Mouse (Mus musculus) cerebellum, postnatal 25 days (tissue): ENCODE measurements at regions not wholly inside any gene's neighbourhood (a gene's known extent, or its start where the extent isn't known, plus 50 kb on each side); places are given as distances from the start of the nearest gene placed in this dataset.
A peak's percentile ranks its signal among the peaks of the same experiment; 100 is the strongest.

Source experiments
- DNase-seq, 2 experiments: peaks; one replicate each; pipeline ENCODE4 v3.0.0; 2021; ENCODE audit warnings: mixed read lengths in 2 of 2

DNA sequence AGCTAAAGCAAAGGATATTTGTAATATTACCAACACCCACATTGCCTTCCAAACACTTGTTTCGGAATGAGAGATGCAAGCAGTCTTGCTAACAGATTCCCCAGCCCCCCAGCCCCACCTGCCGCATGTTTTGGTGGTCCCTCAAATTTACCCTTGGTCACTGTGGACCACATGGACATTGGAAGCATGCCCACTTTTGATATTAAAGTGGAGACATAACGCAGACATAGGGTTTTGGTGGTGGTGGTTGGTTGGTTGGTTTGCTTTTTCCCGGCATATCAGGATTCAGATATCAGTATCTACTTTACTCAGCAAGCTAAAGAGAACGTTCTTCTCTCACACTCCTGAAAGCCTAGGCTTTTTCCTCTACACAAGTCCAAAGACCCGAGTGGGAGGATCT is 381.3 kb downstream of the Zfp536 start:
- DNase-seq: no peak

GRCm38 (mm10) chr7:37392604-37393003 is 380.8 kb downstream of the Zfp536 start:
- peak; percentile 75 to 81 for DNase-seq

- DNase-seq: peak; percentile 61 to 62
These were observed 380.4 kb downstream of the Zfp536 start for GRCm38 (mm10) chr7:37393071-37393470.

DNA sequence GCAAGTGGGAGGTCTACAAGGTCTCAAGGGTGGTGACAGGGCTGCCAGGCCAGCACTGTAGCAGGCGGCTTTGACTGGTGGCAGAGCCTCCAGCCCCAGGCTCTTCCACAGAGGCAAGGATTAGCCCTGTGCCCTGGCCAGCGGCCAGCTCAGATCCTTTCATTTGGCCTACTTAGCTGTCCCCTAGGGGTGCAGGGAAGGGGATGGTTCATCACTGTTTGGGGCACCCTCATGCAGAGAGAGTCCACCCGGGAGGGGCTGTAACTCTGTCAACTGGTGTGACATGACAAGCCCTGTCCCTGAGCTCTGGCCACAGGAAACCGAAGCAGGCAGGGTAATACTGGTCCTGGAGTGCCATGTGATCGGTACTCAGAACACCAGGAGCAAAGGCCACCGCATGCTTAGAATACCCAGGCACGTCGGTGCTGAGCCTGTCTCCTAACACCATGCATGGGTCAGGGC is 378.4 kb downstream of the Zfp536 start:
- peak; percentile 67 to 77 for DNase-seq

GRCm38 (mm10) chr7:37395881-37396513 is 377.4 kb downstream of the Zfp536 start:
- peak; percentile 37 to 41 for DNase-seq

DNA sequence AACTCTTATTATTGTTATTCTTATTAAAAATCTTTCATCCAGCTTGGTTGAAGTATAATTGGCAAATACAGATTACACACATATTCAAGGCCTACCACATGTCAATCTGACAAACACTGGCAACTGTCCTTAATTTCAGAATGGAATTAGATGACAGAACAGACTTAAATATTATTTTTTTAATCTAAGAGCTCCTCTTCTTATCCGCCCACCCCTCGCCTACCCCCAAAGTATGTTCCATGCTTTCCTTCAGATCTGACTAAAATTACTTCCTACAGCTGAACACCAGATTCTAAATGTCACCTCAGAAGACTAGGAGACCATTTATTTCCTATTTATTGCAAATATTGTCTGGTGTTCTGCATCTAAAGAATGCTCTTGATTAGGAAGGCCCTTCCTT is 370.0 kb downstream of the Zfp536 start:
- no peak for DNase-seq

DNA sequence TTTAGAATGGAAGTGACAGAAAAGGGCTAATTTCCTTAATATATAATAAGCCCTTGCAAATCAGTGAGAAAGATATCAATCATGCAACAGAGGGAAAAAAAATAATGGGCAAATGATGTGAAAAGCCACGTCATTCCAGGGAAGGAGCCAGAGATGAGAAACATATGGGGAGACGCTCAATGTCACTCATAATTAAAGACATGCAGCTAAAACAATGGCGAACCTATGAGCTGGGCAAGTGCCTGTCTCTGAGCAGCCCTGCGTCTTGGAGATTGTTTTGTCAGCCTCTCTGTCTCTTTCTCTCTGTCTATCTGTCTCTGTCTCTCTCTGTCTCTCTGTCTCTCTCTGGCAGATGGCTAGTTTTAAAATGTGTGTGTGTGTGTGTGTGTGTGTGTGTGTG is 360.1 kb downstream of the Zfp536 start:
- DNase-seq: no peak

DNA sequence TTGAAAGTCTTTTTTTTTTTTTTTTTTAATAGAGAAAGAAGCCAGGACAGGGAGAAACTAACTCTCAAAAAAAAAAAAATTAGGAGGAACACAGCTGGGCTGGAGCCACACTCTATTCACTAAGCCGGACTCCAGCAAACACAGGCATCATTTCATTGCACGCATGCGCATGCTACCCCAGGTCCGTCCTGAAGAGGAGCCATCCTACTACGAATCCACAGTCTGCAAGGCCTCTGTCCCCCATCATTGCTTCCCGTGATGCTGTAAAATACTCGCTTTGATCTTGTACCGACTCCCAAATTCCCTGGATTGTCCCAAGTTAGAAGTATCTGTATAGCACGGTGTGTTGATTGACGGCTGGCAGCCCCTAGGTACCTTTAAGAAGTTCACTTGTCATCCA is 351.7 kb downstream of the Zfp536 start:
- DNase-seq: peak in 1 of 2 experiments; percentile 28
